Mouse (Mus musculus): ENCODE data around the gene Il9.

The Il9 gene

DNA sequence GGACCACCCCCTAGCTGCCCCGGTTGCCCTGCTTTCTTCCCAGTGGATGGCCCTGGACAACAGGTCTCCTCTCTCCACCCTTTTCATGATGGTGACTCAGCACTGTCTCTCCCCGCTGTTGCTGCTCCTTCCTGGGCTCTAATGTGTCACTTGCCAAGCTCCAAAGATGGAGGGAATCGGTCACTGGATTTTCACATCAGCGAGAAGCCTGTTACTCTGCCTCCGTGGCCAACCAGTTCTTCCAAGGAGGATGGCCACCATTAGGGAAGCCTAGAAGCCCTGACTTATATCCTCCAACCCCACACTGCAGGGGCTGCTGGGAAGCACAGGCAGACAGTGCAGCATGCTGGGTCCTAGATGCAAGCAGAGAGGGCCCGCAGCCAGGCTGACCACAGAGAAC, 10.8 kb downstream of the Il9 start:
- no peak for DNase-seq

DNA sequence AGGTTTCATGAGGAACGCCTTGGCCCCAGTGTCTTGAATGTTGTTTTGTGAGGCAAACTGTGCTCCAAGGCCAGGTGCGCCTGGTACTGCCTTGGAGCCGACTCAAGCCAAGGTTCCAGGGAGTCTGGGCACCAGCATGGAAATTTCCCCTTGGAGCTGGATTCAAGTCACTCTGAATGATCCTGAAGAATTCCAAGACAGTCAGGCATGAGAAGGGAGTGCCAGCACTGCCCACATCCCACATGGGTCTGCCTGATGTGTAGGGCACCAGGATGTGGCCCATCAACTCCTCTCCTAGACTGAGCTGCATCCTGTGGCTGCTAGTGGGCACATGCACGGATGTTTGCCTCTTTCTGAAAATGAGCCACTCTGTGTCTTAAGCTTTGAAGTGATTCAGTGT, 13.5 kb downstream of the Il9 start:
- no peak for DNase-seq

DNA sequence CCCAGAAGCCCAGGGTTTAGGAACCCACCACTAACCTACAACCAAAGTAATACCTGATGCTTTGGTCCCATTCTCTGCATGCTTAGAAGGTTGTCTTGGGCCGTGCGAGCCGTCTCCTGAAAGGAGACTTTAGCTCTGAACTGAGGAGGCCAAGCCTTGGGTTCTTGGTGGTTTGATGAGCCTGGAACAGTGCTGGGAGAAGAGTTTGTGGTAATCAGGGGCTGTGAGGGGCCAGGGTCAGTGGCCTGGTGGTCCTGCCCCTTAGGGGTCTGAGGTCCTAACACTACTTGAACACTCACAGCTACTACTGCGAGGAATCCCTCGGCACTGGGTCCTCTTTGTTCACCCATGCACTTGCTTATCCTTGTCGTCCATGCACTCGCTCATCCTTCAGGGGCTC, 14.3 kb downstream of the Il9 start:
- no peak for DNase-seq

DNA sequence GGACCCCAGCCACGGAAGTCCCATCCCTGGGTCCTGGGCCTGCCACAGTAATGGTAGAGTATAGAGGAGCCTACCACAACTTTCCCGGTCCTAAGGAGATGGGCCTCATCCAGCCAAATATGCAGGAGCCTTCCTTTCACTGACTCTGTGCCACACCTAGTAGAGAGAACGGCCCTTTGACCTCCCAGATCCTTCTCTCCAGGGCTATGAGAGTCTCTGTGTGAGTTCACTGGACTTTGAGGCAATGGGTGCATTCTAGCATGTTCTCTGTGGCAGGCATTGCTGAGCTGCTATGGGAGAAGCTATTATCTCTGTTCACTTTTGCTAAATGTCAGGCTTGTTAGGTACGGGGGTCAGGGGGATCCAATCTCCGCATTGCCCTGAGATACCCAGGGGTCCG, 18.3 kb downstream of the Il9 start:
- DNase-seq, result no peak

DNA sequence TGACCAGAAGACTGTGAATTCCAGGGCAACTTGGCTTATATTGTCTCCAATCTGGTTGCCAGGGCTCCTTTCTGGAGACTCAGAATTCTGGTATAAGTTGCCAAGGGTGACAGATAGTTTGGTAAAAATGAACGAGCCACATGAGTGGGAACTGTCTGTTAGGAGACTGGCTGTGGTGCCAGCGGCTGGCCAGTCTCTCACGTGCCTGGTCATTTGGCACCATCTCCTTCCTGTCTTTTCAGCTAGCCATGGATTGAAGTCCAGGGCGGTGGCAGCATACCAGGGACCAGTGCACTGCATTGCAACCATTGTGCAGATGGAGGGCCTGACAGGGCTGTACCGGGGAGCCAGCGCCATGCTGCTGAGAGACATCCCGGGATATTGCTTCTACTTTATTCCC, 18.8 kb downstream of the Il9 start:
- no peak for DNase-seq

DNA sequence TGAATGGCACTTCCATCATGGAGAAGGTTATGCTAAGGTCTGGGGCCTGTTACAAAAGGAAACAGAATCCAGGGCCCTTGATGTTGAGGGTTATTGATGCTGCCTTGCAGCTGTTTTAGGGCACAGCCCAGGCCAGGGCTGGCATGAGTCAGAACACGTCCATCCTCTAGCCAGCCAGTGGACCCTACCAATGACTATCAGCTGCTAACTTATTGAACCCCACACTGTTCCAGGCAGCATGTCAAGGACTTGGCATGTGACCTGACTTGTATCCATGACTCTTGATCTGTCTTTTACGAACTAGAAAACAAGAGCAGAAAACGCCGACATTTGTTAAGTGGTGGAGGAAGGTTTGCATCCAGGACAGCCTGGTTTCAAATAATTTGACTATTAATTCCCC, 19.3 kb downstream of the Il9 start:
- no peak for DNase-seq

DNA sequence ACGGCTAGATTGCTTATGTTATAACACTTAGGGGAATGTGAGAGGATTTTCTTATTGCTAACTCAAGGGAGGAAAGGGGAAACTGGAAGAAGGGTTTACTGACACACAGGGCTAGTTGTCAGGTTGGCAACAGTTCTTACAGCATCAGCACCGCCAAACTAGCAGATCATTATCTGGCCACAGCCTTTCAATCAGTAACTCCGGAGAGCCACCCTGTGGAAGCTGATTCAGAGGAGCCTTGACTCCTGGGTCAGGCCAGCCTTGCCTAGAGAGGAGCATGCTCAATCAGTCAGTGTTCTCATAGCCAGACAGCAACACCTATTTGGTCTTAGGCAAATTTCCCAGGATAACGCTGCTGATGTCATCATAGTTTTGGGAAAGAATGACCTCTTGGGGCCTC, 20.6 kb downstream of the Il9 start:
- no peak for DNase-seq

DNA sequence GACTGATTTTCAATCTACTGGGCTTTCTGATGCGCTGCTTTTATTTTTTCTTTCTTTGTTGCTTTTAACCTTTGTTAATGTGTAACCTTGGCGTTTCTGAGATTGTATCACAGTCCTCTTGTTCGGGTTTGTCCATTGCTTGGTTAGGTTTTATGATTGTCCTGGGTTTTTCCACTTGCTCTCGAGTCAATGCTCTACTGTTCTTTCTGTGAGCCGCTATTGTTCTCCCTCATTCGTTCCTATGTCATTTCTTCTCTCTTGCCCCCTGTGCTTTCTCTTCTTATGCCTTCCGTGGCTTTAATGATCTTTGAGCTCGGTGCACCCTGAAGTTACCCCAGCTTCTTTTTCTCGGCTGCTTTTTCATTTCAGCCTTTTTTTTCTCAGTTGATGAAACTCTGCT, 24.0 kb downstream of the Il9 start:
- DNase-seq, result no peak

DNA sequence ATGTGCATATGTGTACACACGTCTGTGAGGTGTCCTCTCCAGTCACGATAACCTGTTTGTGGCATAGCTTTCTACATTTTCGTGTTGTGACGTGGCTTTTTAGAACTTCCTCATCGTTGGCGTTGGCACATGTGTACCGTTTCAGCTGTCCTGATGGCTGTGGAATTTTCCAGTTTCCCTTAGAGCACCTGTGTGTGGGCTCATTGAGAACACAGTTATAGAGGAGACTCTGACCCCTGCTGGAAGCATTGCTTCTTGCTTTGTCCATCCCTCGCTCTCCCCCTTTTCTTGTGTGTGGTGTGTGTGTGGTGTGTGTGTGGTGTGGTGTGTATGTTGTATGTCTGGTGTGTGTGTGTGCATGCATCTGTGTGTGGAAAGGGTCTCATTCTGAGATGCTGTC, 32.0 kb downstream of the Il9 start:
- DNase-seq, result no peak

DNA sequence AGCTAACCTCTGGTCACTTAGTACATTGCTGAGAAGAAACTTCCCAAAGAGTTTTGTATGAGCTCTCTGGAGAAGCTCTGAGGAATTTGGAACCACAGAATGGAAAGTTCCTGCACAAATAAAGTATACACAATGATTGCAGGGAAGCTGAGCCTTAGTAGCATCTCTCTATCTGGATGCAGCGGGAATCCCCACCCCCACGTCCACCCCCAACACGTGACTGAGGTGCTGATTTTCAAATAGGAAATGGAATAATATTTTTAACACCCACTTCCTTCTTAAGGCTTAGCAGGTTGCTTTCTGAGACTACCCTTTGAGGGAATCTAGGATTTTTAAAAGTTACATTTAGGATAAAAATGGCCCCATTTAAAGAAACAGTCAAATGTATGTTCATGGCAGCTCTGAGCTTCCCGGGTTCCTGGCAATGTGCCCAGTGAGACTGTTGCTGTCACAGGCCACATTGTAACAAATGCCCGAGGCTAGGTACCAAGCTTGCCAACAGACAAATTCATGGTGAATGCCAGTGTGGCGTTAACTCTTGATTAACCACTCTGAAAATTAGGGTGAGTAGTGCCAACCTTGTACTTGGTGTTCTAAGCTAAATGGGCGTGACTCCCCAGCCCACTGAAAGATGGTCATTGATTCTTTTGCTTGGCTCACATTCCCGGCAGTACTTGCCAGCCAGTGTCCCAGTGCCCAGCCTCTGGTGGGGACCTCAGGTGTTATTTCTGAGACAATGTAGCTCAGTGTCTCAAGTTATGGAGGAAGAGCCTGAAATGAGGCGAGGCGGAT, 32.6 kb downstream of the Il9 start:
- no peak for DNase-seq

DNA sequence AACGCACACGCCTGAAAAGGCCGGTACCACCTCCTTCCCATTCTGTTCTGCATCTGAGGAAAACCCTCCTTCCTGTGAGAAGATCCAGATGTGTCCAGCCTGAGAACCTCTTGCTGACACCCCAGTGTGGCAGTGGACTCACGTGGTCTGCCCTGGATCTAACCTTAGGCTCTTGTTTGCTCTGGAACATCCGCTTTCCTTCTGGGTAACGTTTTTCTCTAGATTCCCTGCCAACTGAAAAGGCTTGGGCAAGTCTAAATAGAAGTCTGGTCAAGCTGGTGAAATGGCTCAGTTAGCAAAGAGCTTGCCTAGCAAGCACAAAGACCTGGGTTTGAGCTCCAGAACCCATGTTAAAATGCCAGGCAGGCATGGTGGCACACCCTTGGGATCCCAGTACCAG, 37.0 kb downstream of the Il9 start:
- DNase-seq, result no peak

DNA sequence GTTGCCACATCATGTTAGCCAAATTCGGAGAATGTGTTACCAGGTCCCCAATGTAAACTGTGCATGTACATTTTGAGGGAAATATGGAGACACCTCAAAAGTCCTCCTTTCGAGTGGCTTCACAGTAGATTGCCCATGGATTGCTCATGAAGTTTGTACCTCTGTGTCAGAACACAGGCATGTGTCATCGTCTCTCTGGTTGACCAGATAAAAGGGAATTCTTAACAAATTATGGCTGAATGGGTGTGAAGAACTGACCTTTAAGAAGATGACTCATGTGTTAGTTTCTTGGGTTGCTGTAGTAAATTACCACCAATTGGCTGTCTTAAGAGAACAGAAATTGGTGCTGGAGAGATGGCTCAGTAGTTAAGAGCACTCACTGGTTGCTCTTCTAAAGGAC, 37.9 kb downstream of the Il9 start:
- no peak for DNase-seq

DNA sequence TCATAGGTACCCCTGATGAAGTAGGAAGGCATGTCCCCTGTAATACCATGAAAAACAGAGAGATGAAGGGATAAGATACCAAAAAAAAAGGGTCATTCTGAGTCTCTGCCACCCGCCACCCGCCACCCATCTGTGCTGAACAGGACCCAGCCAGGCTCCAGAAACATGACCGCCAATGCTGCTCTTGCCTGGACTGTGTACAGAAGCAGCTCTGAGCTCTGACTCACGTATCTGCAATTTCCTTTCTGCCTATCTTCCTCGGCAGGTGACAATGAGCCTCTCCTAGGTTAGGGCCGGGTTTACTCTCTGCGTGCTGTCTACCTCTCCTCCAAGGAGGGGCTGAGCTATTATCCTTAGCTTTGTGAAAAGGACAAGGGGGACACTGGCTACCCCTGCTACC, 38.6 kb downstream of the Il9 start:
- no peak for DNase-seq

DNA sequence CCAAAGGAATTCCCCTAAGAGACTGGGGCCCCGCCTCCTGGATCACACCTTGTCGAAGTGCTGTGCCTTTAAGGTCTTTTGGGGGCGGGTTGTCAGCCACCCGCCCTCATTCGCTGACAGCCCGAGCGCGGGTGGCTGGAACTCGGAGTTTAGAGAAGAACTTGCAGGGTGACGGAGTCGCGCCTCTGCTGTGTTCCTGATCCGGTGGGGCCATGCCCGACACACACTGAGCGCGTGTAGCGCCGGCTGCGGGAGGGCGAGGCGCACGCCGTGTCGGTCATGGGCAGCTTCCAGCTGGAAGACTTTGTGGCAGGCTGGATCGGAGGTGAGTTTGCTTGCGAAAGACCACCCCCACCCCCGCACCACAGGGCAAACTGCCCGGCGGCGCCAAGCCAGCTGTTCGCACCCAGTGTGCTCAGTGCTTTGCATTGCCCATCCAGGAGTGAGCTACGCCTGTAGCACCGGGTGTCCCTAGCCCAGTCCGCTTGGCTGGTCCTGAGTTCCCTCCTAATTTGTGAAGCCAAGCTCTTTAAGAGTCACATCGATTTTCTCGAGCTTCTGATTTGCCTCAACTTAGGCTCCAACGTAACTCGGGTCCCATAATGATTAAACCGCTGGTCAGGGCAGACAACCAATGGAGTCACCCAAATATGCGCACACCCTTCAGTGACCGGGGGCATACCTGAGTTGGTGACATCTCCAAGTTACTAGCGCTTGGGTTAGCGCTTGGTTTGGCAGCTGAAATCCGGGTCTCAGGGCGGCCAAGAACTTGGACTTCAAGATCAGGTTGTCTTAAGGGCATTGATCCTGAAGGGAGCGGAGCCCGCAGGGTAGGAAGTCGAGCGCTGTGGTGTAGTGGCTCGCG, 43.6 kb downstream of the Il9 start, which contains the start of gene Slc25a48:
Slc25a48 (plus strand) TSS at position 145 of the 865 bp plus-strand sequence.
- no peak for DNase-seq

DNA sequence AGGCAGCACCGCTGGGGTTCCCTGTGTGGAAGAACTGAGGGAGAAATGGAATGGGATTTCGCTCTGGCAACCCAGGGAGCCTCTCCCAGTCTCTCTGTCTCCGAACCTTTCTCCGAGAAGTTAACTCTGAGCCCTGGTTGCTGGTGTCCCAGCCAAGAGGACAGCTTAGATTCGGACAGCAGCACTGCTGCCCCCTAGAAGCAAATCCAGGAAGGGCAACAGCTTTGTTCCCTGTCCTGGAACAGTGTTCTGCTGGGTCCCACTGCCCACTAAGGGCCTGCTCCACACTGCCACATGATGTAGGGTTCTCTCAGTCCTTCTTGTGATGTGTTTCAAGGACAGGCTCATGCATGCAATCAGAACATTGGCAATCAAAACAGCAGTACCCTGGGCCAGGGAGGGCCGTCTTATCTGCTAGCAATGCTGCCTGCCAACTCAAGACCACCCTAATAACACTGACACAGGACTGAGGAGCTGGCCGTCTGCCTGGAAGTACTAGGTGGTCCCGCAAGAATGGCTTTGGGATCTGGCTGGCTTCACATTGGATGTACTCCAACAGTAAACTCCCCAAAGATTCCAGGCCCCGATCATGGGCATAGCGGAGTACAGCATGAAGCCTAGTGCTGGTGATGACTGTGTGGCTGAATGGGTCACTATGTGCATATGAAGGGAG, 46.3 kb downstream of the Il9 start:
- DNase-seq, result no peak

DNA sequence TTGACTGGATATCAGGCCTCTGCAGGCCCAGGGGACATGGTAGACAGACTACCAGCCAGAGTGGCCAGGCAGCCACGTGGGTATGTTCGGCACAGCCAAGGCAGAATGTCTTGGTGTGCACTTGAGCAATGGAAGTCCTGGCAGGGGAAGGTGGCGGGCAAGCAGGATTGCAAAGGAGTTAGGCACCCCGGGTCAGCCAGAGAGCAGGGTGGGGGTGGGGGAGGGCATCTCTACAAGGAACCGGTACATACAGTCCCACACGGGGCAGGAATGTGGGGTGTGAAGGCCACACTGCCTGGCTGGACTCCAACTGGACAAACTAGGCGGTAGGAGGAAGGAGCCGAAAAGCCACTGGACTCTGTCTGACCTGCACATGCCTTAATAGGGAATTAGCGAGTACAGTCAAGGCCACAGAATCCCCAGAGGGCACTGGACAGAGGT, 47.7 kb downstream of the Il9 start:
- no peak for DNase-seq

DNA sequence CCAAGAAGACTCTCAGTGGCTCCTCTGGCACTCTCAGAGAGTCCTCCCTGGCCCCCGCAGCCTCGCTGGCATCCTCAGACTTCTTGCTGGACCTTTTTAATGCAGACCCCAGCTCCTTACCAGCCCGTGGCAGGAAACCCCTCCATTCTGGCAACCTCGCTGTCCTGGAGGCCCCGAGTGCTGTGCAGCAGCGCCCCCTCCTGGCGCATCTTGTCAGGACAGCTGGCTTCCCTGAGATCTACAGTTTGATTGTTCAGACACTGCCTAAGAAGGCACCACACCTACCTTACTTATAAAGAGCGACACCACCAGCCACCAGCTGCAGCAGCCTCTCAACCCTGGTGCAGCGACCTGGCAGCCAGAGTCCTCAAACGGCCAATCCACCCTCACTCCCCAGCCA, 48.6 kb downstream of the Il9 start:
- peak; percentile 65 for DNase-seq

DNA sequence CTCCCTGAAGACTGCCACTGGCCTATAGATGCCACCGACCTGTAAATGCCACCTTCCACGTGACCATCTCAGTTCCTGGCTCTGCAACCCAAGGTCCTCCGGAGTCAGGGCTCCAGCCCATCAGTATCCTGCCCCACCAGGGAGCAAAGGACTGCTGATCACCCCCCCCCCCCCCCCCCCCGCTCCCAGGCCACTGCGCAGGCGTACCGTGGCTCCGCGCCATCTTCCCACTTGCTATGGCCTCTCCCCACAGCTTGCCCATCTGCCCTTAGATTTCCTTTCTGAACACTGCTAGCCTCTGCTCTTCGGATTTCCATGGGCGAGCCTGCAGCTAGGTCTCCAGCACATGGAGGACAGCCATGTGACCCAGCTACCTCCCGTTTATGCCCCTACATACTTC, 49.5 kb downstream of the Il9 start:
- DNase-seq, result no peak
